Mouse (Mus musculus): ENCODE data around the gene G0s2. TPM values are rescaled to one million over a fixed set of nuclear protein-coding genes. Genes with fewer than 3 reads are reported as not detected.

Gene G0s2
- polyA plus RNA-seq, 1 experiment from 2014 or later = 8.9 TPM

DNA sequence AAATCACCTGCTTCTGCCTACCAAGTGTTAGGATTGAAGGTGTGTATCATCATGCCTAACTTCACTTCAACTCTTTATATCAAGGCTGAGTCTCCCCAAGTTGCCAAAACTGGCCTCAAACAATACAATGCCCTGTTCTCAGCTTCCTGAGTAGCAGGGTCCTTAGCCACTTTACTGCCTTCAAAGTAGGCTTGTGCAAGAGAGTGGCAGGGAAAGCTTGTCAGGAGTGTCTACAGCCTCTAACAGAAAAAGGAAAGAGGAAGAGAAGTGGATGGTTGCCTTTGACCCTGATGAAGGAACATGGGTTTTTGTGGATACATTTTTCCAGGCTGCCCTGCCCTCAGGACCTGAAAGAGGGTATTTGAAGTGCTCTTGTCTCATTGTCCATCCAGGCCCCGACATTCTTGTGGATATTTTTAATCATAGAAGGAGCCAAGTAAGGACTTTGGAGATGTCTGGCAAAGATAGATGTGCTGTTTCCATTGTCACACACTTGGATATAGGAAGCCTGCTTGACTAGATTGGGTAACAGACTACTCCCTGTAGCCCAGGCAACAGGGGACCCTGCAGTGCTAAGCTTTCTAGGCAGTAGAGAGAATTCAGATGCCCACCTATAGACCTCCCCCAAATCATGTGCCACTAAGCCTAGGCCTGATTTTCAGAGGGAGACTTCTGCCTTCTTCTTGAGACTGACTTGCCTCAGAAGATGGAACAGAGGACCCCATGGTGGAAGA, 36.9 kb upstream of the G0s2 start:
- 83% methylated on average over 1 of the region's 1 CpGs for WGBS
- Histone ChIP-seq H3K4me2 (ENCODE audit: low read depth, low read length) (no peak overlapping the region), H3K27ac (replicated peaks; ENCODE audit: low read depth, low read length) (no peak overlapping the region), H3K27me3 (ENCODE audit: control insufficient read depth, insufficient read depth, low read length) (no peaks in the 10 kb centered on the region), H3K9me3 (replicated peaks; ENCODE audit: control insufficient read depth, low read length) (no peaks in the 10 kb centered on the region), H3K4me3 (ENCODE audit: low read depth, low read length) (no peak overlapping the region), H3K9ac (replicated peaks; ENCODE audit: low read length) (no peak overlapping the region), H3K4me1 (ENCODE audit: control insufficient read depth, insufficient read depth, low read length) (no peaks in the 10 kb centered on the region), H3K36me3 (replicated peaks; ENCODE audit: control insufficient read depth, insufficient read depth, low read depth, low read length) (no peaks in the 10 kb centered on the region)
- DNase-seq (ENCODE audit: low spot score) = no peak
- ATAC-seq (replicated peaks; ENCODE audit: insufficient number of reproducible peaks, low FRiP score, low TSS enrichment, low read depth) = no peak

GRCm38 (mm10) chr1:193306832-193307231, 33.8 kb upstream of the G0s2 start:
- H3K4me1 ChIP-seq (ENCODE audit: control insufficient read depth, insufficient read depth, low read length) = no peaks in the 10 kb centered on the region
- H3K4me3 ChIP-seq (ENCODE audit: low read depth, low read length) = no peak overlapping the region
- ATAC-seq (replicated peaks; ENCODE audit: insufficient number of reproducible peaks, low FRiP score, low TSS enrichment, low read depth) (no peak), DNase-seq (ENCODE audit: low spot score) (no peak)
- H3K9ac ChIP-seq (replicated peaks; ENCODE audit: low read length) = no peak overlapping the region
- H3K27ac ChIP-seq (replicated peaks; ENCODE audit: low read depth, low read length) = no peak overlapping the region
- H3K9me3 ChIP-seq (replicated peaks; ENCODE audit: control insufficient read depth, low read length) = no peaks in the 10 kb centered on the region
- no peaks in the 10 kb centered on the region for H3K36me3 ChIP-seq (replicated peaks; ENCODE audit: control insufficient read depth, insufficient read depth, low read depth, low read length)
- no peak overlapping the region for H3K4me2 ChIP-seq (ENCODE audit: low read depth, low read length)
- 90% methylated on average over 2 of the region's 2 CpGs for WGBS
- H3K27me3 ChIP-seq (ENCODE audit: control insufficient read depth, insufficient read depth, low read length) = no peaks in the 10 kb centered on the region

DNA sequence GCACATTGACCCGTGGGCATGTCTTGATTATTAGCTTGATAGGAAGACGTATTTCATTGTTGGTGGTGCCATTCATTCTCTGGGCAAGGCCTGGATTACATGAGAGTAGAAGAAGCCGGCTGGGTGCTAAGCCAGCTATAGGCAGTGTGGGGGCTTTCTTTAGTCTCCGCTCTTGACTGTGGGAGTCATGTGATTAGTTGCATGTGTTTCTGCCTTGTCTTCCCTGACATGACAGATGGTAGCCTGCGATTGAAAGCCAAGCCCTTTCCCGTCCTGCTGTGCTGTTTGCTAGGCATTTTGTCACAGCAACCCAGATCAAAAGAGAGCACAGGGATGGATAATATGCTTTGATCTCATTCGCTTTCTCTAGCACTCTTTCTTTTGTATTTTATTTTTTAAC, 32.4 kb upstream of the G0s2 start:
- no peak overlapping the region for H3K27ac ChIP-seq (replicated peaks; ENCODE audit: low read depth, low read length)
- no peaks in the 10 kb centered on the region for H3K9me3 ChIP-seq (replicated peaks; ENCODE audit: control insufficient read depth, low read length)
- H3K4me2 ChIP-seq (ENCODE audit: low read depth, low read length) = no peak overlapping the region
- H3K9ac ChIP-seq (replicated peaks; ENCODE audit: low read length) = no peak overlapping the region
- H3K4me1 ChIP-seq (ENCODE audit: control insufficient read depth, insufficient read depth, low read length) = no peaks in the 10 kb centered on the region
- H3K36me3 ChIP-seq (replicated peaks; ENCODE audit: control insufficient read depth, insufficient read depth, low read depth, low read length) = no peaks in the 10 kb centered on the region
- DNase-seq (ENCODE audit: low spot score) = no peak
- no peaks in the 10 kb centered on the region for H3K27me3 ChIP-seq (ENCODE audit: control insufficient read depth, insufficient read depth, low read length)
- no peak for ATAC-seq (replicated peaks; ENCODE audit: insufficient number of reproducible peaks, low FRiP score, low TSS enrichment, low read depth)
- 52% methylated on average over 7 of the region's 7 CpGs for WGBS
- no peak overlapping the region for H3K4me3 ChIP-seq (ENCODE audit: low read depth, low read length)

- DNase-seq (ENCODE audit: low spot score) = no peak
- H3K4me1 ChIP-seq (ENCODE audit: control insufficient read depth, insufficient read depth, low read length) = no peaks in the 10 kb centered on the region
- no peaks in the 10 kb centered on the region for H3K9me3 ChIP-seq (replicated peaks; ENCODE audit: control insufficient read depth, low read length)
- no peak overlapping the region for H3K9ac ChIP-seq (replicated peaks; ENCODE audit: low read length)
- WGBS = 71% methylated on average over 2 of the region's 2 CpGs
- no peaks in the 10 kb centered on the region for H3K27me3 ChIP-seq (ENCODE audit: control insufficient read depth, insufficient read depth, low read length)
- no peak overlapping the region for H3K4me3 ChIP-seq (ENCODE audit: low read depth, low read length)
- H3K4me2 ChIP-seq (ENCODE audit: low read depth, low read length) = no peak overlapping the region
- no peaks in the 10 kb centered on the region for H3K36me3 ChIP-seq (replicated peaks; ENCODE audit: control insufficient read depth, insufficient read depth, low read depth, low read length)
- no peak overlapping the region for H3K27ac ChIP-seq (replicated peaks; ENCODE audit: low read depth, low read length)
- ATAC-seq (replicated peaks; ENCODE audit: insufficient number of reproducible peaks, low FRiP score, low TSS enrichment, low read depth) = no peak
Observed at GRCm38 (mm10) chr1:193303096-193303495, 30.1 kb upstream of the G0s2 start.

- H3K9ac ChIP-seq (replicated peaks; ENCODE audit: low read length) = no peak overlapping the region
- no peak overlapping the region for H3K4me3 ChIP-seq (ENCODE audit: low read depth, low read length)
- ATAC-seq (replicated peaks; ENCODE audit: insufficient number of reproducible peaks, low FRiP score, low TSS enrichment, low read depth) (no peak), DNase-seq (ENCODE audit: low spot score) (no peak)
- 55% methylated on average over 8 of the region's 8 CpGs for WGBS
- no peaks in the 10 kb centered on the region for H3K36me3 ChIP-seq (replicated peaks; ENCODE audit: control insufficient read depth, insufficient read depth, low read depth, low read length)
- H3K27ac ChIP-seq (replicated peaks; ENCODE audit: low read depth, low read length) = no peak overlapping the region
- no peaks in the 10 kb centered on the region for H3K9me3 ChIP-seq (replicated peaks; ENCODE audit: control insufficient read depth, low read length)
- H3K4me1 ChIP-seq (ENCODE audit: control insufficient read depth, insufficient read depth, low read length) = no peaks in the 10 kb centered on the region
- no peaks in the 10 kb centered on the region for H3K27me3 ChIP-seq (ENCODE audit: control insufficient read depth, insufficient read depth, low read length)
- H3K4me2 ChIP-seq (ENCODE audit: low read depth, low read length) = no peak overlapping the region
Observed at GRCm38 (mm10) chr1:193302093-193302405, 29.0 kb upstream of the G0s2 start.

- Histone ChIP-seq H3K27ac (replicated peaks; ENCODE audit: low read depth, low read length) (no peak overlapping the region), H3K4me2 (ENCODE audit: low read depth, low read length) (no peak overlapping the region), H3K27me3 (ENCODE audit: control insufficient read depth, insufficient read depth, low read length) (no peaks in the 10 kb centered on the region), H3K4me1 (ENCODE audit: control insufficient read depth, insufficient read depth, low read length) (no peaks in the 10 kb centered on the region), H3K36me3 (replicated peaks; ENCODE audit: control insufficient read depth, insufficient read depth, low read depth, low read length) (no peaks in the 10 kb centered on the region), H3K9ac (replicated peaks; ENCODE audit: low read length) (no peak overlapping the region), H3K9me3 (replicated peaks; ENCODE audit: control insufficient read depth, low read length) (no peaks in the 10 kb centered on the region), H3K4me3 (ENCODE audit: low read depth, low read length) (no peak overlapping the region)
- ATAC-seq (replicated peaks; ENCODE audit: insufficient number of reproducible peaks, low FRiP score, low TSS enrichment, low read depth) (no peak), DNase-seq (ENCODE audit: low spot score) (no peak)
- 64% methylated on average over 6 of the region's 6 CpGs for WGBS
Observed at GRCm38 (mm10) chr1:193301216-193302092, 28.4 kb upstream of the G0s2 start.

GRCm38 (mm10) chr1:193299995-193300394, 27.0 kb upstream of the G0s2 start:
- no peak overlapping the region for H3K4me3 ChIP-seq (ENCODE audit: low read depth, low read length)
- no peaks in the 10 kb centered on the region for H3K4me1 ChIP-seq (ENCODE audit: control insufficient read depth, insufficient read depth, low read length)
- no peaks in the 10 kb centered on the region for H3K27me3 ChIP-seq (ENCODE audit: control insufficient read depth, insufficient read depth, low read length)
- no peaks in the 10 kb centered on the region for H3K9me3 ChIP-seq (replicated peaks; ENCODE audit: control insufficient read depth, low read length)
- 48% methylated on average over 1 of the region's 1 CpGs for WGBS
- no peak overlapping the region for H3K9ac ChIP-seq (replicated peaks; ENCODE audit: low read length)
- DNase-seq (ENCODE audit: low spot score) (no peak), ATAC-seq (replicated peaks; ENCODE audit: insufficient number of reproducible peaks, low FRiP score, low TSS enrichment, low read depth) (no peak)
- no peak overlapping the region for H3K27ac ChIP-seq (replicated peaks; ENCODE audit: low read depth, low read length)
- H3K4me2 ChIP-seq (ENCODE audit: low read depth, low read length) = no peak overlapping the region
- H3K36me3 ChIP-seq (replicated peaks; ENCODE audit: control insufficient read depth, insufficient read depth, low read depth, low read length) = no peaks in the 10 kb centered on the region

- DNase-seq (ENCODE audit: low spot score) = no peak
Observed at GRCm38 (mm10) chr1:193298141-193298765, 25.2 kb upstream of the G0s2 start.

More at GRCm38 (mm10) chr1:193298141-193298765, 25.2 kb upstream of the G0s2 start:
- 86% methylated on average over 3 of the region's 3 CpGs for WGBS
- Histone ChIP-seq H3K4me2 (ENCODE audit: low read depth, low read length) (no peak overlapping the region), H3K27ac (replicated peaks; ENCODE audit: low read depth, low read length) (no peak overlapping the region), H3K4me1 (ENCODE audit: control insufficient read depth, insufficient read depth, low read length) (no peaks in the 10 kb centered on the region), H3K27me3 (ENCODE audit: control insufficient read depth, insufficient read depth, low read length) (no peaks in the 10 kb centered on the region), H3K9ac (replicated peaks; ENCODE audit: low read length) (no peak overlapping the region), H3K9me3 (replicated peaks; ENCODE audit: control insufficient read depth, low read length) (no peaks in the 10 kb centered on the region), H3K4me3 (ENCODE audit: low read depth, low read length) (no peak overlapping the region), H3K36me3 (replicated peaks; ENCODE audit: control insufficient read depth, insufficient read depth, low read depth, low read length) (no peaks in the 10 kb centered on the region)
- no peak for ATAC-seq (replicated peaks; ENCODE audit: insufficient number of reproducible peaks, low FRiP score, low TSS enrichment, low read depth)
